Mouse (Mus musculus) hindbrain, embryonic 11.5 days (tissue): ENCODE measurements at regions not wholly inside any gene's neighbourhood (a gene's known extent, or its start where the extent isn't known, plus 50 kb on each side); places are given as distances from the start of the nearest gene placed in this dataset.

ENCODE experiments used
- ATAC-seq: fragments of 200-750 bp; cut with Nextera tagmentation; 2 replicates; pipeline ENCODE4 v1.8.0; 2017; ENCODE audit warnings: mild to moderate bottlenecking, moderate TSS enrichment, moderate library complexity; ENCODE audit not compliant: low FRiP score
- DNase-seq: peaks from one replicate; pipeline ENCODE4 v3.0.0-alpha.2; 2015; ENCODE audit warnings: low spot score
- H3K27ac ChIP-seq: fragments of 300-500 bp; sonication (generic); 2 replicates; pipeline ENCODE4 v1.5.1; 2014; ENCODE audit warnings: mild to moderate bottlenecking, low read depth, low read length
- H3K27me3 ChIP-seq: fragments of 300-500 bp; sonication (generic); 2 replicates; pipeline ENCODE4 v1.6.1; 2014; ENCODE audit warnings: mild to moderate bottlenecking, low read length, moderate library complexity, mixed read lengths; ENCODE audit not compliant: control insufficient read depth, insufficient read depth
- H3K36me3 ChIP-seq: fragments of 300-500 bp; sonication (generic); 2 replicates; pipeline ENCODE4 v1.6.1; 2014; ENCODE audit warnings: mild to moderate bottlenecking, low read length, moderate library complexity, mixed read lengths; ENCODE audit not compliant: control insufficient read depth, insufficient read depth
- H3K4me1 ChIP-seq: fragments of 300-500 bp; sonication (generic); replicated peaks from 2 replicates; pipeline ENCODE4 v1.6.1; 2014; ENCODE audit warnings: low read length, mixed read lengths; ENCODE audit not compliant: control insufficient read depth, insufficient read depth
- H3K4me2 ChIP-seq: fragments of 300-500 bp; sonication (generic); replicated peaks from 2 replicates; pipeline ENCODE4 v1.6.1; 2014; ENCODE audit warnings: mild to moderate bottlenecking, low read depth, low read length
- H3K4me3 ChIP-seq: fragments of 300-500 bp; sonication (generic); 2 replicates; pipeline ENCODE4 v1.5.1; 2014; ENCODE audit warnings: low read depth, low read length
- H3K9ac ChIP-seq: fragments of 300-500 bp; sonication (generic); 2 replicates; pipeline ENCODE4 v1.6.1; 2014; ENCODE audit warnings: low read depth, low read length
- H3K9me3 ChIP-seq: fragments of 300-500 bp; sonication (generic); 2 replicates; pipeline ENCODE4 v1.6.1; 2016; ENCODE audit warnings: low read length; ENCODE audit not compliant: control insufficient read depth
- WGBS: fragments of 180-500 bp; shearing (Covaris S2); extraction: QIAGEN DNeasy Blood & Tissue Kit; methylation state at CpG from one replicate; pipeline ENCODE4 v1.1.7; 2014; 5-methylcytosine and 5-hydroxymethylcytosine counted together

DNA sequence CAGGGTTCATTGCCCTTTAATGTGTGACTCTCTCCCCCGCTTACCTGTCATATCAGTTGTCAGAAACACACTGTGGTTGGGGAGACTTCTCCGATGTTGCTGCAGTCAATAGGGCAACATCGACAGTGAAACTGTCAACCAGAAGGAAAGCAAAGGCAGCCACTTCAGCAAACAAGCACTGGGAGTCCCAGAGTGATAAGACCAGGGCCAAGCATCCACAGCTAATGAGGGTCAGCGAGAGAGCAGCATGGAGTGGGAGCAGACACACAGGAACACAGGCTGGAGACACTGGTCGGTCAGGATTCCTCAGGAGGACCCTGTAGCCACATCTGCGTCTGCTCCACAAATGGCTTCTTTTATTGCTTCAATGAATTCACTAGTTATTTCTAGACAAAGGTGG, 847.5 kb downstream of the Sorcs1 start:
- Histone ChIP-seq H3K27me3 (no peaks in the 10 kb centered on the region), H3K27ac (no peak overlapping the region), H3K36me3 (no peaks in the 10 kb centered on the region), H3K4me2 (no peak overlapping the region), H3K9ac (no peak overlapping the region), H3K4me1 (no peaks in the 10 kb centered on the region), H3K9me3 (no peaks in the 10 kb centered on the region), H3K4me3 (no peak overlapping the region)
- ATAC-seq (no peak), DNase-seq (peak; percentile 10)
- 64% methylated on average over 6 of the region's 6 CpGs for WGBS

DNA sequence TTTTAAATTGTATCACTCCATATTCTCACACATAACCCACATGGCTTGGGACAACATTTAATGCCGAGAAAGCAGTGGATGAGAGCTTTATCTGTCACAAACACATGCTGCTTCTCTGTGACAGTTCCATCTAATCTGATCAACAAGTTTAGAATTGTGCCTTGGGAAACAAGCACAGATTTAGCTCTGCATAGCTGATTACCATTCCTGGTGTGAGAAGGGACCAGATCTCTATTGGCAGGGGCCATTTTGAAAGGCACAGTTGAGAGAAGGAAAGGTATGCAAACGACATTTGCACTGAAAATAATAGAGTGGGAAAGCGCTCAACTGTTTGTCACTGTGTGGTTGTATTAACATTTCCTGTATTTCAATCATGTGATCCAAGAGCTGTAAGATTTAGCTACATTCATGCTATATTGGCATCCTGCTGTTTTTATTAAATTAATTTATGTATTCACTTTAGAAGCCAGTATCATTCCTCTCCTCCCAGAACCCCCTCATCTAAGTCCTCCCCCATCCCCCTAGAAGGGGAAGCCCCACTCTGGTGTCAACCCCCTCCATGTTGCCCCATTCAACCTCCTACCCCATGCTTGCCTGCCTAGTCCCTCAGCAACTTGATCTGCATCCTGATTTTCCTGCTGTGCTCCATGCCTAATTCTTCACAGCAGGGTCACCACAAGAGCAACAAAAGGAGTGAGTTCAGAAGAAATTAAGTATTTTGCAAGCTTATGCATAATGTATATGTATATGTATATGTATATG, 872.6 kb downstream of the Sorcs1 start:
- ATAC-seq: peak; percentile 86

More for the DNA sequence above, 872.6 kb downstream of the Sorcs1 start:
- no peak overlapping the region for H3K4me2 ChIP-seq
- no peaks in the 10 kb centered on the region for H3K9me3 ChIP-seq
- no peak overlapping the region for H3K9ac ChIP-seq
- H3K27ac ChIP-seq: no peak overlapping the region
- 55% methylated on average over 3 of the region's 3 CpGs for WGBS
- H3K36me3 ChIP-seq: no peaks in the 10 kb centered on the region
- no peaks in the 10 kb centered on the region for H3K27me3 ChIP-seq
- no peak overlapping the region for H3K4me3 ChIP-seq
- peak; percentile 6 for DNase-seq
- no peaks in the 10 kb centered on the region for H3K4me1 ChIP-seq
